Mouse (Mus musculus) adrenal gland, postnatal 36 days (tissue): ENCODE results near the gene Atp2b4. TPM values are rescaled to one million over a fixed set of nuclear protein-coding genes. Genes with fewer than 3 reads are reported as not detected.
A peak's percentile ranks its signal among the peaks of the same experiment; 100 is the strongest.
"Not testable (repeated sequence)": the region's sequence is repeated elsewhere in the genome, so short reads cannot be mapped to it uniquely, and the experiment has no call there.

Source experiments
- DNase-seq, 2 experiments: peaks; one replicate each; pipeline ENCODE4 v3.0.0; 2021; ENCODE audit warnings: mixed read lengths in 1 of 2
- total RNA-seq, 2 experiments: library from RNA; stranded (reverse); gene quantifications; 2 replicates each; pipeline ENCODE4 v1.2.3; 2021

The Atp2b4 gene
- total RNA-seq, 2 experiments from 2014 or later, result 21.8 to 34.7 TPM

DNA sequence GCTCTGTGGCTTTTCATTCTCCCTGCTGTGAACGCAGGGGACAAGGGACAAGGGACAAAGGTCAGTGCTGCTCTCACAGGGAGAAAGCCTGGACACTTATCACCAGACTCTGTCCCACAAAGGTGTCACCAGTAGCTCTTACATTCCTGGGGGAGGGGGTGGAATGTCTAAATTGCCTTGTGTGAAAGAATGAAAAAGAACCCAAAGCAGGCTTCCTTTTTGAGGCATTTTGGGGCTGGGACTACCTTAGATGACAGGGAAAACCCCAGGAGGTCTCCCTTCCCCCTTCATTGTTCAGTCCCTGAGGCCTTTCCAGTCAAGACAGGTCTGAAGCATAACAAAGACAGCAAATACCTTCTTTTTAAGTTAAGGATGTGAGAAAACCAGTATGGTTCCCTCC is 106.5 kb downstream of the Atp2b4 start:
- no peak for DNase-seq

DNA sequence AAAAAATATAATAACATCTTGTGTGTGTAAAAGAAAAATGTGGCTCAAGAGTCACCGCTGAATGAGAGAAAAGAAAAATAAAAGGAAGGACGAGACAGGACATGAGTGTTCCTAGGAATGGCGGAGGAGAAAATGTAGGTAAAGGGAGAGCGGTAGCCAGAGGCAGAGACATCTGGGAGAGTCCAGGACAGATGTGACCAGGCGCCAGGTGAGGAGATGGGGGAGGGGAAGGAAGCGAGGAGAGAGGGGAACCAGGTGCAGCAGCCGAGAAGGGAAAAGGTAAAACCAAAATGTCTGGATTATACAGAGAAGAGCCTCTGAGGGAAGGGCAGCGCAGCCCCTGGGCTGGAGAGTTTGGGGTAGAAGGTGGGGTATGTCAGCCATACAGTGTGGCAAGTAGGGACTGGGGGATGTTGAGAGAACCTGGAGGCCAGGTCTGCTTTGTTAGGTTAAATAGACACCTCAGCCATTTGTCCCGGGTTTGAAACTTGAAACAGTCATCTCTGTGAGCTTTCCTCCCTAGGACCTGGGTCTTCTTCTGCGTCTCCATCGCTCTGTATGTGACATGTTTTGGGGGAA is 107.2 kb downstream of the Atp2b4 start:
- DNase-seq, result no peak

DNA sequence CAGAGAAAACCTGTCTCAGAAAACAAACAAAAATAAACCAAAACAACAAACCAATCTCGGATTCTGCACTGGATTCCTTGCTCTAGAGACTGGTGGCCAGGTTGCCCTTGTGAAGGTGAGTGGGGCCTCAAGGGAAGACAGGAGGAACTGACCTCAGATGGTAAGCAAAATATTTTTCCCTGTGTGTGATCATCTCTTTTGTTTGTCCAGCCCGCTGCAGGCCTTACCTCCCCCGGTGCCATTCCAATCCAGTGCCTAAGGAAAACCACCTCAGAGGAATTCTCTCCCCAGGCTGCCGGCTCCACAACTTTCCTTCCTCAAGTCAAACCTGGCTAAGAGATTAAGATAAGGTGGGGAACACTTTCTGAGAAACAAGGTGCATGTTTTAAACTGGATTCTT is 108.6 kb downstream of the Atp2b4 start:
- no peak for DNase-seq

DNA sequence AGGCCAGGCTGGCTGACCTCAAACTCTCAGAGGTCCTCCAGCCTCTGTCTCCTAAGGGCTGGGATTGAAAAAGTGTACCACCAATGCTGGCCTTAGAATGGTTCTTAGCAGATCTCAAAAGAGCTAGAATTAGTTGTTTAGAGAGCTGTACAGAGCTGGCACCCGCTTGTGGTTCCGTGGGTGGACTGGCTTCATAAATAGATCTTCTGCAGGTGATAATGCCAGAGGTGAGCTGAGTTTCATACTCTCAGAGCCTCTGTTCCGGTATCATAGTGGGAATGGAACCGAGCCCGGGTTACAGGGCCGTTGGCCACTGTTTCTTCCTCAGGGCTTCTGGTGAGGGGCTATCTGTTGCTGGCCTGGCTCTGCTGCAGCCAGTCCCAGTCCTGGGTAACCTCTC is 109.8 kb downstream of the Atp2b4 start:
- DNase-seq, result no peak

DNA sequence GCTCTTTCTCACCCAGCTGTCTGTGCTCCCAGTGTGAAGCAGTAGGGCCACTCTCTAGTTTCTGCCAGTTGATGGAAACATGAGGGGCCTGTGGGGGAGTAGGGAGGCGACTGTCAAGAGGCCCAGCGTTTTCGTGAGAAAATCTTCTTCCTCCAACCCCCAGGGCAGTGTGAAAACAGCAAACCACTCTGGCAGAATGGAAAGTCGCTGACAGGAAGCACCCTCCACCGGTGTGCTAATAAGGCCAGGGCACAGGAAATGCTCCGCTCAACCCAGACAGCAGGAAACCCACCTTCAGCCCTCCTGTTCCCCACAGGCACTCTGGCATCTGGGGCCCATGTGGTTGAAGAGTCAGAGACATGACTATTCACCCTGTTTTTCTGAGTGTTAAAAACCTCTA is 110.9 kb downstream of the Atp2b4 start, which contains the start of gene Lax1:
Gene Lax1 (minus strand): TSS at position 212 of the 400 bp plus-strand sequence.
- DNase-seq, result no peak

DNA sequence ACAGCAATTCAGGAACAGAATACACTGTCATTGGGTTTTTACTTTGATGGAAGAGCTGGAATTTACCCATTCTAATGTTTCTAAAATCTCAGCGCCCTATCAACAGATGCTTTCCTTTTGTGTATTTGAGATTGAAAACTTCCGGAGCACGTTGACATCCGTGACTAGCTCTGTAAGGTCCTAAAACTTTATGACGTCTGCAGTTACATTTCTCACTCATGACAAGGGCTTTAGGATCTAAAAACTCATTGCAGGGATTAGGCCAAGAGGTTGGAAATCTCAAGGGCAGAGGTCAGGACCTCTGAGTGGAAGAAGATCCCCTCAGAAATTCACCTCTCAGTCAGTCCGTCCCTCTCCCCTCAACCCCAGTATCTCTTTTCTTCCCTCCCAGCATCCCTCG is 112.5 kb downstream of the Atp2b4 start:
- DNase-seq, result no peak

DNA sequence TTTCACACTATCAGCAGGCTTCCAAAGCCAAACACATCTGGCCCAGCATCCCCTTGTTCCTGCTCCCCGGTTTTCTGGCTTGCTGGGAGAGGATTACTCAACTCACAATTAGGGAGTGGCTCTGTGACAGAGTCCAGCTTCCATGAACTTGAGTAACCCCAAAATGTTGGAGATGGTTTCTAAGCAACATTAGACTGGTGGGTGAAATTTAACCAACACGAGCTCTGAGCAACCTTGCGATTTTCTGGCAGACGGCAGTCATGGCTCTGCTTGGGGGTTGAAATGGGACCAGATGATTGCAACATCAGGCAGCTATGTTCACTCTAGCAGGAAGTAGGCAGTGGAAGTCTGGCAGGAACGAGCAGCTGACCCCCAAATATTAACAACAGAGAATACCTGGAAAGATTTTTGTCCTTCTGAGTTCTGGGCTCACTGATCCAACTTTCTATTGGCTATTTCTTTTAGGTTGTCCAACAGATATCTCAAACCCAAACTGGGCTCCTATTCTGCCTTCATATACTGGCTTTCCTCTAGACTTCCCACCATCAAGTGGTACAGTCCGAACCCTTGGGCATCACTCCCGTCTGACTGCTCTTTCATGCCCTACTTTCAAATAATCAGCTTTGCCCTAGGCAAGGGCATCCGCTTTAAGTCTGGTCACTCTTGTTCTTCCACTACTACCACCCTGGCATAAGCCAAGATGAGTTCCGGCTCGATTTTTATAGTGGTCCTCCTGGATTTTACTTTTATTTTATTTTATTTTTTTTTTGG is 114.9 kb downstream of the Atp2b4 start:
- peak; percentile 51 to 56 for DNase-seq

DNA sequence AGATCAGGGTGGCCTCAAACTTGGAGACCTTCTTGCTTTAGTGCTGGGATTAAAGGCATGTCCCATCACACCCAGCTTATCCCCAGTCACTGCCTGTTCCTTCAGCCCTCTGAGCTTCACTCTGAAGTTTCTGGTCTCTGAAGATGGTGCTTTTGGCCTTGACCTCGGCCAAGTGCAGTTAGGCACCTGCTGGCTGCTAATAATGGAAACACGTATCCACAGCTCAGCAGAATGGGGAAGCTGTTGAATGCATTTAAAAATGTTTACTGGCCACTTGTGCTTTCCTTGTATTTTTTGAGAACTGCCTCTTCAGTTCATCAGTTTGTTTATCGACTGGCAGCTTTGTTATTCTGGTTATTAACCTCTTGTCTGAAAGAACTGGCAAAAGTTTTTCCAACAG is 129.0 kb downstream of the Atp2b4 start:
- DNase-seq, result no peak

DNA sequence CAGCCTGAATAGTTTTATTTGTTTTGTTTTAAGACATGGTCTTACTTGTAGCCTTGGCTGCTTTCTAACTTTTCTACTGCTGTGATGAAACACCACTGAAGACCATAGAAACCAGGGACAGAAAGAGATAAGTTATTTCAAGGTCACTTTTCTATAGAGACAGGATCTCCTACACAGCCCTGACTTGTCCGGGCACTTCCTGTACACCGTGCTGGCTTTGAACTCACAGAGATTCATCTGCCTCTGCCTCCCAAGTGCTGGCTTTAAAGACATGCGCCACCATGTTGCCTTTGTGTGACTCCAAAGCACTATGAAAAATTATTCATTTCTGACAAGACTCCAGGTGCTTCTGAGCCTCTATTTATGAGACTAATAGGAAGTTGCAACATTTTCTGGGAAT is 129.6 kb downstream of the Atp2b4 start:
- DNase-seq, result no peak

DNA sequence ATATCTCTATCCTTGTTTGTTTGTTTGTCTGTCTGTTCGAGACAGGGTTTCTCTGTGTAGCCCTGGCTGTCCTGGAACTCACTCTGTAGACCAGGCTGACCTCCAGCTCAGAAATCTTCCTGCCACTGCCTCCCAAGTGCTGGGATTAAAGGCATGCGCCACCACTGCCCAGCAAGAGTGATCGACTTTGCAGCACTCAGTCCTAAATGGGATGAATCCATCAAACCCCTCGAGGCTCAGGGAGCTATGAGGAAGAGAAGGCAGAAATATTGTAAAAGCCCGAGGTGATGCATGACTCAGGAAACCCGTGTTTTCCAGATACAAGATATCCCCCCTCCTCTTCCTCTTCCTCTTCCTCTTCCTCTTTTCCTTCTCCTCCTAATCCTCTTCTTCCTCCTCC is 130.1 kb downstream of the Atp2b4 start:
- DNase-seq, result no peak

DNA sequence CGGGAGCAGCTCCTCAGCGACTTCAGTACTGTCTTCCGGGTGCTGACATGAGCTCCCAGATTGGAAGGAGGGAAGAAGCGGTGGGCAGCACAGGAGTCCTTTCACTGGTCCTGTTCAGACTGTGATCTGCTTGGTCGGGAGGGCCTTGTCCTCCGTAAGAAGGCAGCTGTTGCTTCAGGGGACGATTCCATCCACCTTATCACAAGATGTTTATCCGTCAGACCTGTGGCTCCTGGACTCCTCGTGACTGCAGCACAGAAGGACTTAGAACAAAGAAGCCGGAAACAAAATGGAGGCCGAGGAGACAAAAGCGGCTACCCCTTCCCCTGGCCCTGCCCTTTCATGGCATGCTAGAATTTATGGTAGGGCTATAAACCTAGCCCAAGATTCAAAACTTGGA is 130.7 kb downstream of the Atp2b4 start:
- no peak for DNase-seq

DNA sequence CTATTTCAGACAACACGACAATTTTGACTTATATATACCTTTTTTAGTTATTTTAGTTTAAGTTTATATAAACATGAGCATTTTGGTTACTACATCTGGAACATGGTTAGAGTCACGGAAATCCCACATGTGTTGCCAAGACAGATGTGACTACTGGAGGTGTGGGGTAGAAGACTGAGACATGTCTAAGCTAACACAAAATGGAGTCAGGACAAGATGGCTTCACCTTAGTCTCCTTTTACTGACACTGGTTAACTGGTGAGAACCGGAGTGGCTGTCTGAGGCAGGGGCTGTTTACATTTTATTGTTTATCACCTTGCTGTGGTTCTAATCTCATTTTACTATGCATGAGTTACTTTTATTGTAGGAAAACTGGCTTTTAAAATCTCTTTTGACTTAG is 132.2 kb downstream of the Atp2b4 start:
- DNase-seq, result no peak

DNA sequence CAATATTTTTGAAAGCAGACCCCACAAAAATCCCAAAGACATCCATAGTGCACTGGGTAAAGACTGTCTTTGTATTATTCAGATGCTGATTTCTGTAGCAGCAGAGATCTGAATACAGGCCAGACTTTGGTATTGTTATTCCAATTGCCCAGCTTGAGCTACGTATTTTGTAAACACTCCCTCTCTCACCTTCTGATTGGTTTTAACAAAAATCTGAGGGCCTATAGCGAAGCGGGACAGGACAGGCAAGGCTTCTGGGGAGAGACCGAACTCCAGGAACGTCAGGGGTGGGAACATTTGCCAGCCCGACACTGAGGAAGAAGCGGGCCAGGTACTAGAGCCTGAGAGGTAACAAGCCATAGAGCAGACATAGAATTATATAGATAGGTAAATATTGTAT is 133.1 kb downstream of the Atp2b4 start:
- no peak for DNase-seq

DNA sequence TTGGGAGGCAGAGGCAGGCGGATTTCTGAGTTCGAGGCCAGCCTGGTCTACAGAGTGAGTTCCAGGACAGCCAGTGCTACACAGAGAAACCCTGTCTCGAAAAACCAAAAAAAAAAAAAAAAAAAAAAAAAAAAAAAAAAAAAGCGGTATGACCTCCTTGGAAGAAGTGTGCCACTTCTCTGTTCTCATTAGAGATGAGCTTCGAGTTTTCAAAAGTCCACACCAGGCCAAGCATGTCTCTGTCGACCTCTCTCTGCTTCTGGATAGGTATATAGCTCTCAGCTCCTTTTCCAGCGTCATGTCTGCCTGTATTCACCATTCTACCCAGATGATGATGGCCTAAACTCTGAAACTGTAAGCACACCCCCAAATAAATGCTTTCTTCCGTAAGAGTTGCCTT is 135.1 kb downstream of the Atp2b4 start:
- DNase-seq, result not testable (repeated sequence)

DNA sequence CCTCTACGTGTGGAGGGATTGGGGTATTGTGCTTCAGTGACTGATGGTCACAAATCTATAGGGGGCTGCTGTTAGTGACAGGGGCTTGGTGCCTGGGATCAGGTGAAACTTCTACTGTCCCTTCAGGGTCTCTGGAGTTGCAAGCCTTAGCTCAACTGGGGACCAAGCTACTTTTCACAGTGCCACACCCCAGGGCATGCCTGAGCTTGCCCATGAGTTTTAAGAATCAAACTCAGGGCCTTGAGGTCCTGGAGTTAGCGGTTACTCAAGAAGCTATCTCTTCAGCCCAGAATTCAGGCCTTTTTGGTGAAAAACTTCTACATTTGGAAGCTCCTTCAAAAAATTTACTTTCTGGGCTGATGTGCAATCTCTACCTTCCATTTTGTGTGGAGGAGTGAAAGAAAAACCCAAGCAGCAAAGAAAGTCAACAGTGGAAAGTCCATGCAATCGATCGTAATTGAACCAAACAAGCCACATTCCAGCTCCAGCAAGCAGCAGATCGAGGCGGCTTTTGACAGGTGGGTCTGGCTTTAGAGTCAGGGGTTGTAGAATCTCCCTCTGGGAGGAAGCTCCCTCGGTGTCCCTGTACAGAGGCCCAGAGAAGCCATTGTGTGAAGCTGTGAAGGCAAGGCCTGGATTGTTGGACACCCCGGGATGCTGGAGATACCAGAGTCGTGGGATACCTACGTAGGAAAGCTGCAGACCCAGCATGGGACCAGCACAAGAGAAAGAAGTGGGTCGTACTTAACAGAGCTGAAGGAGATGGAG is 136.5 kb downstream of the Atp2b4 start:
- no peak for DNase-seq

DNA sequence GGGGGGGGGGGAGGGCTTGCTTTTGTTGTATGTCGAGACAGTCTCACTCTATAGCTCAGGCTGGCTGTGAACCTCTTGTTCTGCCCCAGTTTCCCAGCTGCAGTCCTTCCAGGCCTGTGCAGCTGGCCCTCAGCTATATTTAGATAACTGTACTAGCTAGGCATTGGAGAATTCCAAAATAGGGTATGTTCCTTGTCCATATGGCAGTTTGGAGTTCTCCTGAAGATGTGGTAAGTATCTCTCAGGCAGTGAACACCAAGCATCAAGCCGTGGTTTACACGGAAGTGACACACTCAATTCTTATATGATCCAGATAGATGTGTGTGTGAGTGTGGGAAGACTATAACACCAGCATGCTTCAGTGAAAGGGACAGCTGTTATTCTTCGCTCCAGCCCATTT is 137.4 kb downstream of the Atp2b4 start:
- no peak for DNase-seq

DNA sequence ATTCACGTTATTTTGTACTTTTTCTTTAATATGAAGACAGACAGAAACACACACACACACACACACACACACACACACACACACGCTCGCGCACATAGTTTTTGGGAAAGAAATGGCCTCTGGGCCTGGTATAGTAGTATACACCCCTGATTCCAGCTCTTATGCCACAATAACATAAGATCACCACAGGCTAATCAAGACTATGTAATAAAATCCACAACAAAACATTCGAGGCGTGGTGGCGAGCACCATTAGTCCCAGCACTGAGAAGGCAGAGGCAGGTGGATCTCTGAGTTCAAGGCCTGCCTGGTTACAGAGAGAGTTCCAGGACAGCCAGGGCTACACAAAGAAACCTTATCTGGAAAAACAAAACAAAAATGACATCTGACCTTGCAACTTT is 137.9 kb downstream of the Atp2b4 start:
- no peak for DNase-seq

DNA sequence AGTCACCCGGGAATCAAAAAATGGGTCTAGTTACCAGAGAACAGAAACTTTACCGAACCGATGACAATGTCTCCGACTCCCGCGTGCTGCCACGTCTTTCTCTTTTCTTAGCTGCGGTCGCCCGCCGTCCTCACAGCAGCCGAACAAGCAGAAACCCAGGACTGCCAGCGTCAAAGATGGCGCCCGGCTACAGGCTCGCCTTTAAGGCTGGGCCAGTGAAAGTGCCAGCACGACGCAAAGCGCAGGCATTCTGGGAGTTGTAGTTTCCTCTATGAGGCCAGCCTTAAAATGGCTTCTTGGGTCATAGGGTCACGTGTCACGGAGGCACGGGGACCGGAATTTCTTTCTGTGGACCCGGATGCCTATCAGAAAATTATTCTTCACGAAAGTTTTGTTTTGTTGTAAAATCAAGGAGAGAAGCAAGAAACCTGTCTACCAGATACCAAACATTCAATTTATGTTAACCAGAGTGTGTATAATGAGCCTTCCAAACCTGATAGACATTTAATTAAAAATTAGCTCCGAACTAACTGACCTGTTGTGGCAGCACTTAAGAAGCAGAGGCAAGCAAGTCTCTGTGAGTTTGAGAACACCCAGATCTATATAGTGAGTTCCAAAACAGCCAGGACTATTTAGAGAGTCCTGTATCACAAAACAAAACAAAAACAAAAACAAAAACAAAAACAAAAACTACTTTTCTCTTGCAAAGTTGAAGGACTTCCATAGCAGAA is 139.5 kb downstream of the Atp2b4 start, which contains the start of gene Gm38394:
Gene Gm38394 (minus strand): TSS at position 116 of the 731 bp plus-strand sequence.
- DNase-seq, result peak; percentile 93 to 94

DNA sequence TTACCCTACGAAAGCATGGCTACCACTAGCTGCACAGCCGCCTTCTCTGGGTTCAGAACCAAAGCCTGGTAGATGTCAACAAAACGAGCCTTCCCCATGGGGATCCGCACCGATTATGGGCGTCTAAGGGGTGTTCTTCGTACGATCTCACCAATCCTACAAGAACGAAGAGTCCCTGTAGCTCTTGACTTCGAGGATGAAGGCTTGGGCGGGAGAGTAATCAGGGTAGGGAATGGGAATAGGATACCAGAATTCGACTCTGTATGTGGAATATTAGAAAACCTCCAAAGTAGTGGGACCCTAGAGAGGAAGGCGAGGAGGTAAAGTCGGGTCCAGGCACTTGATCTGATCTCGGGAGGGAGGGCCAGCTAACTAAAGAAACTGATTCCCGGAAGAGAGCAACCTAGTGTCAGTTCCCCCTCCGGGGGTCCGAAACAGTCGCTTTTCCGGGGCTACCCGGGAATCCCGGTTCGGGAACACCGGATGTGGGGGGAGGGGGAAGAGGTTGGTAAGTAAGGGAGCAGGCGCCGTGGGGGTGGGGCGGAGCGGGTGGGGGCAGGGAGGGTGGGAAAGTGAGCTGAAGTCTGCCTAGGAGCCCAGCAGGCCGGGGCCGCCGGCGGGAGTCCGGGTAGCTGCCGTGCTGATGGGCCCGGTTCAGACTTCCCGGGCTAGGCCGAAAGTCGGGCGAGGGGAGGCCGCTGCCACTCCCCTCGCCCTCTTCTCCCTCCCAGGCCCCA is 140.2 kb downstream of the Atp2b4 start, which contains the start of gene Zbed6:
Gene Zbed6 (minus strand): TSS at position 420 of the 737 bp plus-strand sequence.
- DNase-seq, result peak; percentile 70 to 86

DNA sequence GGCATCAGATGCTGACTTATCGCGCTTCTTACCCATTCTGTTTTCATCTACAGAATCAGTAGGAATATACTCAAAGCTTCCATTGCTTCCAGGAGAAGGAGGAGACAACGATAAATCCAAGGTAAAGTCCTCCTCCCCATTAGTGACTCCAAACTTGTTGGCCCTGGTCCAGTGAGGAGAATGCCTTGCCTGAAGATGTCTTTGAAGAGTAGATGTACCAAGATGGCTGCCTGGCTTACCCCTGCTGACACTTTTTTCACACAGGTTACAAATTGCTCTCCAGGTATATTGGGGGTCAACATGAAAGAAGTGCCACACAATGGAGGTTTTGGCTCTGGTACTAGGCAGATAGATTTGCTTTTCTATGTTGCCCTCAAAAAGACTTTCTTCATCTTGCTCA is 142.0 kb downstream of the Atp2b4 start:
- DNase-seq, result no peak

DNA sequence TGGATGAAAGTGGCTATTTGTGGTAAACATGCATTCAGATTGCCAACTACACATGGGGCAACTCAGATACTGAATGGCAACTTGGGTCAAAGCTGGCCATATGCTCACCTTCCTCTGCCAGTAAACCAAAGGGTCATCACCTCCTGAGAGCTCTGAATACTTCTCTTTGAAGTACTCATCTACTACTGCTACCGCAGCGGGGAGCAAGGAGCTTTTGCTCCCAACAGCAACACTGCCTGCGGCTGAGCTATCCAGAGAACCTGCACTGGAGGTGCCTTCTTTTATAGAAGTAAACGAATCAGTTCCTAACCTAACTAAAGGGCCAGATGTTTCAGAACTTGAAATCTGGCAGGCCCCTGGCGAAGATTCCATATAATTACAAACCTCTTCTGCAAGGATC is 144.0 kb downstream of the Atp2b4 start:
- no peak for DNase-seq

DNA sequence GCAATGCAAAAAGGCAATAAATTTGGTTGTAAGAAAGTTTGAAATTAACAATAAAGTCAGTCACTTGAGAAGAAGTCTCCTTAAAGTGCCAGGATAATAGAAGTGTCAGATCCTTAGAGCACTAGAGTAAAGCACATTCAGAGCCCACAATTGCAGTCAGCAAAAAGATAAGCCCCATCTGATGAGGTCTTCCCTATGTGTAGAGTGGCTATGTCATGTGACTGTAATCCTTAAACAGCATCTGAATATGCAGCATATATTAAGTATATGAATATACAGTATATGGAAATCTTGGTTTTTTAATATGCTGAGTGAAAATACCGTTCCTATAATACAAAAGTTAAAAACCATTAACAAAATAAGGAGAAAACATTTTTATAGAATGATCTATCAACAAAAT is 147.8 kb downstream of the Atp2b4 start:
- no peak for DNase-seq
